Mouse (Mus musculus) lung, postnatal 0 days (tissue): ENCODE data around the gene Noxo1.

Experiments used
- CTCF ChIP-seq: IDR thresholded peaks from 2 replicates; pipeline ENCODE4 v1.5.1; 2016; ENCODE audit warnings: antibody characterized with exemption, mild to moderate bottlenecking
- EP300 ChIP-seq: IDR thresholded peaks from 2 replicates; pipeline ENCODE4 v1.6.1; 2016; ENCODE audit warnings: antibody characterized with exemption, mild to moderate bottlenecking, control low read depth

DNA sequence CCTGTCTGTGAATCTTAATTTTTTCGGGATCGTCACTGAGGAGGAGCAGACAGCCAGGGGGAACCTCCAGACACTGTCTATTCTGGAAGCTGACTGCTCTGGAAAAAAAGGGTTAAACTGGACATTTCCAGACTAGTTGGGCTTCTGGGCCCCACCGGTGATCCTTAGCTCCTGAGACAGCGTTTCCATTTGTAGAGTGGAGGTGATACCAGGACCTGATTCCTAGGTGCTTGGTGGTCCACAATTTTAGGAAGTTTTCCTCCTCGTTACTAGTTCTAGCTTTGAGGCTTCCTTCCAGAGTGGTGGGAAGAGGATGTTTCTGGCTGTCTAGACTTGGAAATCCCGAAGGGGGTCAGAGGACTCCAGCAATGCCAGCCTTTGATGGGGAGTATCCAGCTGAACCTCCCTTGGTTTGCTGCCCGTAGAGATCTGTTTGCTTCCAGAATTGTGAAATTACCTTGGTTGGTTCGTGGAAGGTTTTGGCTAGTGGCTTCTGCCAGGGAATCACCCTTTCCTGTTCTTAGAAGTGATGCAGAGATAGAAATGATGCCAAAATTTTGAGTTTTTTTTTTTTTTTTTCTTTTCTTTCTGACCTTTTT is 25.7 kb upstream of the Noxo1 start:
- no peak for TF ChIP-seq CTCF
- TF ChIP-seq EP300: no peak
